Mouse (Mus musculus) megakaryocyte, embryonic 14.5 days (primary cell): ENCODE data around the gene Tmem170b. TPM values are rescaled to one million over a fixed set of nuclear protein-coding genes. Genes with fewer than 3 reads are reported as not detected.

Experiments
- H3K27me3 ChIP-seq: replicated peaks from 2 replicates; pipeline ENCODE3; 2012; ENCODE audit warnings: inconsistent platforms
- H3K36me3 ChIP-seq: replicated peaks from 2 replicates; pipeline ENCODE3; 2012; ENCODE audit warnings: low read length, inconsistent platforms, mixed read lengths
- H3K4me1 ChIP-seq: 2 replicates; pipeline ENCODE4 v1.6.1; 2012; ENCODE audit warnings: inconsistent platforms
- H3K4me3 ChIP-seq: replicated peaks from 2 replicates; pipeline ENCODE3; 2012; ENCODE audit warnings: moderate library complexity, mild to moderate bottlenecking, inconsistent platforms
- H3K9me3 ChIP-seq: 2 replicates; pipeline ENCODE4 v1.6.1; 2012; ENCODE audit warnings: inconsistent platforms
- FLI1 ChIP-seq: IDR thresholded peaks from 2 replicates; pipeline ENCODE4 v1.6.1; 2012; ENCODE audit warnings: low read length, inconsistent platforms, mixed read lengths
- GATA1 ChIP-seq: IDR thresholded peaks from 3 replicates; pipeline ENCODE4 v1.6.1; 2012; ENCODE audit warnings: mixed read lengths, low read length, inconsistent platforms, borderline replicate concordance
- polyA plus RNA-seq: library from polyadenylated mRNA; stranded (reverse); fragments of >175 nt; gene quantifications from 2 replicates; pipeline ENCODE4 v1.2.3, GENCODE M21; 2012; ENCODE audit warnings: low replicate concordance; ENCODE audit not compliant: insufficient read depth

Tmem170b gene
- polyA plus RNA-seq, 1 experiment, result 3.1 TPM

DNA sequence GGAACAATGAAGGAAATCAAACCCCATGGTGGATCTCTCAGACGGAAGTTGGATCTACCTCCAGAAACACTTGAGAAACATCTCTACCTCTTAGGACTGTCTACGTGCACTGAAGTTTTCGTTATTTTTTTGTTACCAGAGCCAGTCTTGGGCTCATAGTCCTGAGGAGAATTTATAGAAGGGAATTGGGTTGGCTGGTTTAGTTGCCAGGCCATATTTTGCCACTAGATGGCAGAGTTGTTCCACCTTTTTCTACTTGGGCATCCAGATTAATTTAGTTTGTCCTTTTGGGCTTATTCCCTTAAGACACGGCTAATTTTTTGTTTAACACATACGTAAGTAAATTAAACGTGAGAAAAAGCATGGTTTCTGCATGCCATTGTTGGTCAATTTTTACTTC lies 37.1 kb downstream of the Tmem170b start:
- H3K4me3 ChIP-seq, result no peak overlapping the region

DNA sequence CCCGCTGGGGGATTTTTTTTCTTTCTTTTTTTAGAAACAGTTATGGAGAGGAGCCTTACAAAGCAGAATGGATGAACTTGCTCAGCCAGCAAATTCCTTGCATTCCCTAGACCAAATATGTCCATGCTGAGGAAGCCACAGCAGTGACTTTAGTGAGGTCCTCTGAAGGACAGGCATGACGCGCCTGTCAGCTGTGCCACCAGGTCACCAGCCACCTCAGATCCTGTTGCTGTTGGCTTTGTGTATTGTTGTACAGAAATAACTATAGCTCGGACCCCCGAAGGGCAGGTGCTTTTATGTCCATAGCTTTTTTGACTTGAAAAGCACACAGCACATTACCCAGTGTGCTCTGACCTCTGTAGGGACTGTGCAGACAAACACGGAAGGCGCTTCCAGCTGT lies 38.1 kb downstream of the Tmem170b start:
- peaks cover 10% of the 10 kb centered on the region for H3K4me1 ChIP-seq
- H3K9me3 ChIP-seq, result no peaks in the 10 kb centered on the region
- no peak overlapping the region for H3K4me3 ChIP-seq
- TF ChIP-seq GATA1, result no peak
- TF ChIP-seq FLI1, result no peak
- peaks cover 31% of the 10 kb centered on the region for H3K36me3 ChIP-seq
- H3K27me3 ChIP-seq, result no peaks in the 10 kb centered on the region

More for the DNA sequence above, 37.1 kb downstream of the Tmem170b start:
- Histone ChIP-seq H3K4me1 (peaks cover 7% of the 10 kb centered on the region; the same call in 1 of the 2 replicates), H3K27me3 (no peaks in the 10 kb centered on the region), H3K9me3 (no peaks in the 10 kb centered on the region), H3K36me3 (peaks cover 40% of the 10 kb centered on the region)
- TF ChIP-seq FLI1 (no peak), GATA1 (no peak)

DNA sequence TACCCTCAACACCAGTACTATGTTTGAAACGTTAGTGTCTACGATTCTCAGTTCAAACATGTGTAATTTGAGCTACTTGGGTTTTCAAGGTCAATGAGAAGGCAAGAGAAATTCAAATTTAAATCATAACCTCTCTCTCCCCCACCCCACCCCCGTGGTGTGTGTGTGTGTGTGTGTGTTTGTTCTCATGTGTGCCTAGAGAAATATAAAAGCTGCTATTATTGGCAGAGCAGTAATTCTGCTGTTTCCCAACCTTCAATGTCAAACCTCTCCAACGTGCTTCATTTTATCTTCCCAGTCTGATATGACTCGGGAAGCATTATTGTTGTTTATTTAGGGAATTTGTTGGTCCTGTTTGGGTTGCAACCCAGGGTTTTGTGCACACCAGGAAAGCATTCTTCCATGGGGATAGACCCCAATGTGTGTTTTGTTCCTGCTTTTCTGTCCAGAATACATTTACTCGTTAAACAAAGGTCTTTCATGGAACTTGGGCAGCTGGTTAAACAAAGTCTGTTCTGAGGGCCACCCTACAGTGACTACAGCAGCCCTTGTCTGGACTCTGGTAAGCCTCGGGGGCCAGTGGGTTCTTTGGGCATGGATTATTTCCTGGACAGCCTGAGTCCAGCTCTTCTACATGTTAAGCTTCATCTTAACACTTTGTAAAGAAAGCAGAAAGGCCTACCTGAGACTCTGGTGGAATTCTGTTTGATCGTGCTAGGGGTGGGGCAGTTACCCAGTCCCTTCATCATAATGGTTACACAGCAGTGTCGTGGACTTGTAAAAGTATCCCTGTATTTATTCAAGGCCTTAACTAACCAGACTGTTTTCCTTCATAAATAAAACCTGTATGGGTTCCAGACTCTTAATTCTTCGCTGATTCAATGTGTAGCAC lies 39.1 kb downstream of the Tmem170b start:
- H3K4me1 ChIP-seq, result peaks cover 3% of the 10 kb centered on the region
- no peak overlapping the region for H3K4me3 ChIP-seq
- no peaks in the 10 kb centered on the region for H3K27me3 ChIP-seq
- peaks cover 22% of the 10 kb centered on the region for H3K36me3 ChIP-seq
- TF ChIP-seq FLI1 (no peak), GATA1 (no peak)
- H3K9me3 ChIP-seq, result no peaks in the 10 kb centered on the region

DNA sequence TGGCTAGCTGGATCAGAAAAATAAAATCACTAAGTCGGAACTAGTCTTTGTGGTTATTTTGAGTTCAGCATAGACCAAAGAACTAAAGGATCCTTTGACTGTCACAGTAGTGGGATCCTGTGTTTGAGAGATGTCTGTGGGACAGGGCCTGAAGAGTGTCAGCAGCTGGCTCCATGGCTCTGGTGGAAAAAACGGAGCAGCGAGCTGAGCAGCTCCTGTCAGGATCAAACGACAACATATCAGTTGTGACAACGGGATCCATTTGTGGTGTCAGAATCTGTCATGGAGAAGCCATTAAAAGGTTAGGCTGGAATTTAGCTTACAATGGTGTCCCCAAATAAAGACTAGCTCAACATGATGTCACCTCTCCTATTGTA lies 39.8 kb downstream of the Tmem170b start:
- Histone ChIP-seq H3K4me1 (peaks cover 3% of the 10 kb centered on the region; the same call in 1 of the 2 replicates), H3K36me3 (peaks cover 17% of the 10 kb centered on the region), H3K4me3 (no peak overlapping the region), H3K27me3 (peaks cover under 1% of the 10 kb centered on the region), H3K9me3 (no peaks in the 10 kb centered on the region)
- TF ChIP-seq GATA1, result no peak
- no peak for TF ChIP-seq FLI1

DNA sequence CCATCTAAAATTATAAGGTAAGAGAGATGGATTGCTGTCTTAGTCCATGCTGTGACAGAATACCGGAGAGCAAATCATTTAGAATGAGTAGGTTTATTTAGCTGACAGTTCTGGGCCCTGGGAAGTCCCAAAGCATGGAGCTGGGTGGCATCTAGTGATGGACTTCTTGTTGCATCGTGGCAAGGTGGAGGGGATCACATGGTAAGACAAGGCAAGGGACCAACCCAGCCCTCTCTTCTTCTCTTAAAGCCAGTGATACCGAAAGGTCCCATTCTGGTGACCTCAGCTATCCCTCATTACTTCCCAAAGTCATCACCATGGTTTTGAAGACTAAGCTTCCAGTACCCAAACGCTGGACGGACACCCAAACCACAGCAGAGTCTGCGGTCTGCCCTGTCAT lies 42.3 kb downstream of the Tmem170b start:
- Histone ChIP-seq H3K4me1 (peaks cover 3% of the 10 kb centered on the region; the same call in 1 of the 2 replicates), H3K27me3 (peaks cover 2% of the 10 kb centered on the region)
- TF ChIP-seq GATA1 (no peak), FLI1 (no peak)

DNA sequence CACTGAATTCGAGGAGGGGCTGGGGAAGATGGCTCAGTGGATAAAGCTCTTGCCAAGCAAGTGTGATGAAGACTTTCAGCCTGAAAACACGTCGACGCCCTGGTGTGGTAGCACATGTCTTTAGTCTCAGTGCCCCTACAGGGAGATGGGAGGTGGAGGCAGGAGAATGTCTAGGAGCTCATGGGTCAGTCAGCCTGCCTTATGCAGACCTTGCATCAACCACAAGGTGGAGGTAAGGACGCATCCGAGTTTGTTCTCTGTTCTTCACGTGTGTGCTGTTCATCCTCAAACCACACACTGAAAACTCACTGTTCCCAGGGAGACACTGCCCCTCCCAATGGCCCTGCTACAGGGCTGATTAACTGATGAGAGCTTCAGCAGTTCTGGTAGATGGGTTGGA lies 45.0 kb downstream of the Tmem170b start:
- Histone ChIP-seq H3K4me3 (no peak overlapping the region), H3K36me3 (no peaks in the 10 kb centered on the region), H3K4me1 (peaks cover 3% of the 10 kb centered on the region; the same call in 1 of the 2 replicates), H3K27me3 (peaks cover 2% of the 10 kb centered on the region), H3K9me3 (no peaks in the 10 kb centered on the region)
- no peak for TF ChIP-seq FLI1
- TF ChIP-seq GATA1, result no peak

More for the DNA sequence above, 42.3 kb downstream of the Tmem170b start:
- no peaks in the 10 kb centered on the region for H3K36me3 ChIP-seq
- no peaks in the 10 kb centered on the region for H3K9me3 ChIP-seq
- no peak overlapping the region for H3K4me3 ChIP-seq

DNA sequence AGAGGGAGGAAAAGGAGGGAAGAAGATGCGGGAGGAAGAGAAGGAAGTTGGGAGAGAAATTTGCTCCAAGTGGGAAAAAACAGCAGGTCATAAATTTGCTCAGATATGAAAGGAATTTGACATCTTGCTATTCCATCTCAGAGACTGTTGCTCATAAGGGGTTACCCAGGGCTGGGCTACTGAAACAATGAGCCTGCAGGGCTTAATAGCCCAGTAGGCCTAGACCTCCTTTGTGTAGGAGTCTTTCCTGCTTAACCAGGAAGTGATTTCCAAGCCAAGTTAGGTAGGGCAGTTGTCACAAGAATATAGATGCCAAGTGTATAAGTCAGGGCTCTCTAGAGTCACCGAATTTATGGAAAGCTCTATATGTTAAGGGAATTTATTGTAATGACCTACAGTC lies 48.1 kb downstream of the Tmem170b start:
- H3K36me3 ChIP-seq, result no peaks in the 10 kb centered on the region
- no peaks in the 10 kb centered on the region for H3K9me3 ChIP-seq

DNA sequence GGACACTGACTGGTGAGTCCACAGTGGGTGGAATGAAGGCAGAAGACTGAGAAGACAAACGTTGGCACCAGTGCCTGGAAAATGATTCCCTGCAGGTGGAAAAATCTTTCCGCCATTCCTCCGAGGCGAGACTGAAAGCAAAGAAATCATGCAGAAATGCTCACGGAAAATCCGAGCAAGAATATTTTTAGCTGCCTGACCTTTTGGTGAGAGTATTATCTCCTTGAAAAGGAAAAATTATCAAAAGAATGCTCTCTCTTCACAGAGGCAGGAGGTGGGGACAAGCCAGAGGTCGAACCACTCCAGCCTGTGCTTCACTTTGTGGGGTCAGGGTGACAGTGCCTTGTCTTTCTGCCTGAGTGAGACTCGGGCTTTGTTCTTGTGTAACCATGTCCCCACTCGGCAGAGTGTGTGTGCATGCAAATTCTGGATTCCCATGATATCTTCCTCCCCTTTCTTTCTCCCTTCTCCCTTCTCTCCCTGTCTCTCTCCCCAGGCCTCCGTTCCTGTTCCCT lies 49.9 kb downstream of the Tmem170b start:
- Histone ChIP-seq H3K4me1 (no peaks in the 10 kb centered on the region), H3K36me3 (no peaks in the 10 kb centered on the region), H3K27me3 (peaks cover 2% of the 10 kb centered on the region), H3K9me3 (no peaks in the 10 kb centered on the region), H3K4me3 (no peak overlapping the region)
- TF ChIP-seq GATA1 (no peak), FLI1 (no peak)

More for the DNA sequence above, 48.1 kb downstream of the Tmem170b start:
- Histone ChIP-seq H3K4me1 (no peaks in the 10 kb centered on the region), H3K27me3 (peaks cover 4% of the 10 kb centered on the region), H3K4me3 (no peak overlapping the region)
- no peak for TF ChIP-seq GATA1
- TF ChIP-seq FLI1, result no peak

DNA sequence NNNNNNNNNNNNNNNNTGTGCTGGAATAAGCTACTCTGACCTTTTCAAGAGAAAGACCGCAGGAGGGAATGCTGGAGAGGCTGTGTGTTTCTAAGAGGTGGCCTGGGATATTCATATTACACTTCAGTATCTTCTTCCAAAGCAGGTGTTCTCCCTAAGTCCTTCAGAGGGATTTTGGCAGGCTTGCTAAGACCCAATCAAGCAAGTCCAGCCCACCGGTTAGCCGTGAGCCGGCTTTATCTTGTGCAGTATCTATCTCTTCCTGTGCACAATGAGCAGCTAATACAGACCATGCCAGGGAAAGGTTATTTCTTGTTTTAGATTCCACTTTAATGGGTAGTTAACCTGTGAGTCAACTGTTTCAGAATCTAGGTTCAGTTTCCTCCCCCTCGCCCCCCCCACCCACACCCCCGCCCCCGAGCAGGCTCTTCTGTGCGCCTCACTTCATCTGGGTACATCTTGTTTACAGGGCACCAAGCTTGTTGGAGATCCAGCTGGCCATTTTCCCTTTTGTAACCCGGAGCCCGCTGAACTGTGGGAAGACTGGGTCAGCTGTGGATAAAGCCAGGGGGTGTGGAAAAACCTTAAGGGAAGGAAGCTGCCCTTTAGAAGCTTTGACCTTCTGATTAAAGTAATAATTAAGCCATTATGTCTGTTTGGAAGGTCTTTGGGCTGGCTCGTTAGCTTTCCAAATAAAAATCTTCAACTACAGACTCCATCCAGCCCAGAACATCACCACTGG lies 54.5 kb downstream of the Tmem170b start:
- no peak for TF ChIP-seq GATA1
- TF ChIP-seq FLI1, result no peak
- peaks cover 2% of the 10 kb centered on the region for H3K27me3 ChIP-seq

DNA sequence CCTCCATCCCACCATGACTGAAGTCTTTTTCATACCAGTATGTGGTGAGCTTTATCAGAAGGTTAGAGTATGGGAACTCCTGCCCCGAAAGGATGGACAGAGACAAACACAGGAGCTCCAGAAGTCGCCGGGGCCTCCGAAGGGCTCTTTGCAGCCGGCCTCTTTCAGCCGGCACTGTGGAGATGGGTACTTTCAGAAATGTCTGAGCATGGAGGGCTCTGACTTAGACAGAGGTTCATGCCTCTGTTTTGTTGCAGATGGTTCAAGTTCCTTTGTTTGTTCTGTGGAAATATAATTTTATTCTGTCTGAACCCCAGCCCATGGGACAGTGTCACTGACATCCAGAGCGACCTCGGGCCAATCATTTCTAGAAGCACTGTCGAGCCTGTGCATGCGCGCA lies 55.4 kb downstream of the Tmem170b start:
- H3K9me3 ChIP-seq, result no peaks in the 10 kb centered on the region
- H3K27me3 ChIP-seq, result no peaks in the 10 kb centered on the region
- H3K4me1 ChIP-seq, result peaks cover 11% of the 10 kb centered on the region
- H3K4me3 ChIP-seq, result no peak overlapping the region
- H3K36me3 ChIP-seq, result no peaks in the 10 kb centered on the region
- TF ChIP-seq GATA1, result no peak
- no peak for TF ChIP-seq FLI1

More for the DNA sequence above, 54.5 kb downstream of the Tmem170b start:
- Histone ChIP-seq H3K4me1 (peaks cover 11% of the 10 kb centered on the region), H3K9me3 (no peaks in the 10 kb centered on the region), H3K4me3 (no peak overlapping the region), H3K36me3 (no peaks in the 10 kb centered on the region)
